Mouse (Mus musculus): ENCODE results near the gene Olfr1276. TPM values are rescaled to one million over a fixed set of nuclear protein-coding genes. Genes with fewer than 3 reads are reported as not detected.

The Olfr1276 gene
- total RNA-seq (2021) (not detected), polyA plus RNA-seq (2012; rRNA removed) (not detected in 2 replicates)
- long read RNA-seq, result 0 reads

GRCm38 (mm10) chr2:111254216-111254615, at the start of gene Olfr1276:
Gene Olfr1276 (plus strand): TSS chr2:111254516.
- intact Hi-C loops (cut with DNase I), result no loop called here
- TF ChIP-seq CTCF (IDR thresholded peaks at IDR 0.05), result no peak
- no peak for TF ChIP-seq POLR2A (IDR thresholded peaks at IDR 0.05; ENCODE audit: insufficient read depth, low read depth, low read length)
- TF ChIP-seq EP300 (IDR thresholded peaks at IDR 0.05; ENCODE audit: insufficient read depth, low read depth, low read length), result no peak
- DNase-seq, result no peak

GRCm38 (mm10) chr2:111229502-111229901, 24.8 kb upstream of the Olfr1276 start, which contains the start of gene 4930430A15Rik:
Gene 4930430A15Rik (minus strand): TSS chr2:111229602.
- Histone ChIP-seq H3K79me2 (replicated peaks; ENCODE audit: control insufficient read depth, insufficient read depth, low read length) (no peaks in the 10 kb centered on the region), H3K36me3 (ENCODE audit: control insufficient read depth, insufficient read depth, low read length) (no peaks in the 10 kb centered on the region), H3K27ac (no peak within 1 kb of the TSS), H3K9ac (ENCODE audit: low read depth, low read length) (no peak within 1 kb of the TSS), H3K27me3 (ENCODE audit: control insufficient read depth, insufficient read depth, low read length) (no peaks in the 10 kb centered on the region), H3K4me1 (ENCODE audit: control insufficient read depth, insufficient read depth, low read length) (no peaks in the 10 kb centered on the region), H3K4me3 (no peak within 1 kb of the TSS)
- DNase-seq, result no peak
- intact Hi-C loops (cut with DNase I), result no loop called here
- no peak for TF ChIP-seq POLR2A (IDR thresholded peaks at IDR 0.05; ENCODE audit: insufficient read depth, low read depth, low read length)
- WGBS, result 76% methylated on average over 6 of the region's 6 CpGs

More at GRCm38 (mm10) chr2:111254216-111254615, at the start of gene Olfr1276:
- Histone ChIP-seq H3K9ac (ENCODE audit: low read depth, low read length) (no peak within 1 kb of the TSS), H3K4me3 (no peak within 1 kb of the TSS), H3K36me3 (ENCODE audit: control insufficient read depth, insufficient read depth, low read length) (no peaks in the 10 kb centered on the region), H3K27me3 (ENCODE audit: control insufficient read depth, insufficient read depth, low read length) (no peaks in the 10 kb centered on the region), H3K27ac (no peak within 1 kb of the TSS), H3K4me1 (ENCODE audit: control insufficient read depth, insufficient read depth, low read length) (no peaks in the 10 kb centered on the region), H3K79me2 (replicated peaks; ENCODE audit: control insufficient read depth, insufficient read depth, low read length) (no peaks in the 10 kb centered on the region)

DNA sequence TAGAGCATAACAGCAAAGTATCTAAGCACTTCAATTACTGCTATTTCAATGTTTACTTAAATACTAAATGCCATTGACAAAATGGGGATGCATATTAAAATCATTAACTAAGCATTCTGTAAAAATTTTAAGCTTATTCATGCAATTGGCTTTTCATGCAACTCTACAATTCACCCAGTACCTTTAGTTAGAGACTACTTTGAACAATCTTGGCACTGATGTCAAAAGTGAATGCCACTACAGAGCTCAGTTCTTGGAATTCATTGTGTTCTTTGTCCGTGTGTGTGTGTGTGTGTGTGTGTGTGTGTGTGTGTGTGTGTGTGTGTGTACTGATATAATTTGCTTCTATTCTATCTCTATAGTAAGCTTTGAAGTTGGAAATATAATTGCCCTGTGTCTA, 19.1 kb upstream of the Olfr1276 start, which contains the start of gene Olfr1275:
TSS of gene Olfr1275 (minus strand) at position 101 of the 400 bp plus-strand sequence.
- WGBS, result 57% methylated on average over 1 of the region's 1 CpGs

DNA sequence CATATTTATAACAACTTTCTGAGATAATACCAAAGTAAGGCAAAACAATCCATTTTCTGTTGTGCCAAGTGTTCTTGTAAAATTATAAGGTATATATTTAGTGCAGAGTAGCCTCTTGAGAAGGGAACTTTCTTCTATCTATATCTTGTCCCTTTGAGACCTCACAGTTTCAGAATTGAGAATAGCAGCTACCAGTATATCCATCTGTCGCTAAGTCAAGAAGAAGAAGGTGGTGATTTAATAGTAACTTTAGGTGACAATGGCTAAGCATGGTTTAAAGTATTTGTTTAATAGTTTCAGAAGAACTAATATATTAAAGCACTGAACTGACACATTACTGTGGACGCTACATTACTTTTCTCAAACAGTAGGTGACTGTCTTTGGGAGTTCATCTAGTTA, 19.7 kb downstream of the Olfr1276 start, which contains the start of gene Olfr1277:
TSS of gene Olfr1277 (minus strand) at position 101 of the 400 bp plus-strand sequence.
- no peak for DNase-seq

More for the DNA sequence above, 19.1 kb upstream of the Olfr1276 start, which contains the start of gene Olfr1275:
- TF ChIP-seq POLR2A (IDR thresholded peaks at IDR 0.05; ENCODE audit: insufficient read depth, low read depth, low read length) (no peak), CTCF (IDR thresholded peaks at IDR 0.05) (no peak), EP300 (IDR thresholded peaks at IDR 0.05; ENCODE audit: insufficient read depth, low read depth, low read length) (no peak)
- H3K27ac ChIP-seq, result no peak within 1 kb of the TSS
- H3K79me2 ChIP-seq (replicated peaks; ENCODE audit: control insufficient read depth, insufficient read depth, low read length), result no peaks in the 10 kb centered on the region
- no peak within 1 kb of the TSS for H3K9ac ChIP-seq (ENCODE audit: low read depth, low read length)
- intact Hi-C loops (cut with DNase I), result no loop called here
- no peaks in the 10 kb centered on the region for H3K4me1 ChIP-seq (ENCODE audit: control insufficient read depth, insufficient read depth, low read length)
- H3K36me3 ChIP-seq (ENCODE audit: control insufficient read depth, insufficient read depth, low read length), result no peaks in the 10 kb centered on the region
- DNase-seq, result no peak
- H3K4me3 ChIP-seq, result no peak within 1 kb of the TSS
- H3K27me3 ChIP-seq (ENCODE audit: control insufficient read depth, insufficient read depth, low read length), result no peaks in the 10 kb centered on the region

GRCm38 (mm10) chr2:111289836-111290235, 35.5 kb downstream of the Olfr1276 start, which contains the start of gene Olfr1278:
Gene Olfr1278 (plus strand): TSS chr2:111290136.
- H3K27me3 ChIP-seq (ENCODE audit: control insufficient read depth, insufficient read depth, low read length), result no peaks in the 10 kb centered on the region
- H3K27ac ChIP-seq, result no peak within 1 kb of the TSS
- H3K4me1 ChIP-seq (ENCODE audit: control insufficient read depth, insufficient read depth, low read length), result no peaks in the 10 kb centered on the region
- H3K36me3 ChIP-seq (ENCODE audit: control insufficient read depth, insufficient read depth, low read length), result no peaks in the 10 kb centered on the region
- no peak within 1 kb of the TSS for H3K9ac ChIP-seq (ENCODE audit: low read depth, low read length)
- TF ChIP-seq EP300 (IDR thresholded peaks at IDR 0.05; ENCODE audit: insufficient read depth, low read depth, low read length), result no peak
- no peak for TF ChIP-seq CTCF (IDR thresholded peaks at IDR 0.05)
- no peak for TF ChIP-seq POLR2A (IDR thresholded peaks at IDR 0.05; ENCODE audit: insufficient read depth, low read depth, low read length)
- DNase-seq, result no peak
- no peaks in the 10 kb centered on the region for H3K79me2 ChIP-seq (replicated peaks; ENCODE audit: control insufficient read depth, insufficient read depth, low read length)
- no peak within 1 kb of the TSS for H3K4me3 ChIP-seq
- intact Hi-C loops (cut with DNase I), result no loop called here

More for the DNA sequence above, 19.7 kb downstream of the Olfr1276 start, which contains the start of gene Olfr1277:
- no peak for TF ChIP-seq POLR2A (IDR thresholded peaks at IDR 0.05; ENCODE audit: insufficient read depth, low read depth, low read length)
- TF ChIP-seq CTCF (IDR thresholded peaks at IDR 0.05), result no peak
- TF ChIP-seq EP300 (IDR thresholded peaks at IDR 0.05; ENCODE audit: insufficient read depth, low read depth, low read length), result no peak
- Histone ChIP-seq H3K4me3 (no peak within 1 kb of the TSS), H3K4me1 (ENCODE audit: control insufficient read depth, insufficient read depth, low read length) (no peaks in the 10 kb centered on the region), H3K27me3 (ENCODE audit: control insufficient read depth, insufficient read depth, low read length) (no peaks in the 10 kb centered on the region), H3K9ac (ENCODE audit: low read depth, low read length) (no peak within 1 kb of the TSS), H3K27ac (no peak within 1 kb of the TSS), H3K79me2 (replicated peaks; ENCODE audit: control insufficient read depth, insufficient read depth, low read length) (no peaks in the 10 kb centered on the region), H3K36me3 (ENCODE audit: control insufficient read depth, insufficient read depth, low read length) (no peaks in the 10 kb centered on the region)
- 64% methylated on average over 2 of the region's 2 CpGs for WGBS
- intact Hi-C loops (cut with DNase I), result no loop called here

- intact Hi-C loops (cut with DNase I), result no loop called here
- TF ChIP-seq POLR2A (IDR thresholded peaks at IDR 0.05; ENCODE audit: insufficient read depth, low read depth, low read length) (no peak), CTCF (IDR thresholded peaks at IDR 0.05) (no peak), EP300 (IDR thresholded peaks at IDR 0.05; ENCODE audit: insufficient read depth, low read depth, low read length) (no peak)
- H3K36me3 ChIP-seq (ENCODE audit: control insufficient read depth, insufficient read depth, low read length), result no peaks in the 10 kb centered on the region
- no peak overlapping the region for H3K27ac ChIP-seq
- H3K4me3 ChIP-seq, result no peak overlapping the region
- no peaks in the 10 kb centered on the region for H3K79me2 ChIP-seq (replicated peaks; ENCODE audit: control insufficient read depth, insufficient read depth, low read length)
- no peaks in the 10 kb centered on the region for H3K27me3 ChIP-seq (ENCODE audit: control insufficient read depth, insufficient read depth, low read length)
- no peak overlapping the region for H3K9ac ChIP-seq (ENCODE audit: low read depth, low read length)
- DNase-seq, result no peak
- no peaks in the 10 kb centered on the region for H3K4me1 ChIP-seq (ENCODE audit: control insufficient read depth, insufficient read depth, low read length)
Measured at GRCm38 (mm10) chr2:111298541-111298940, 44.2 kb downstream of the Olfr1276 start.
